Mouse (Mus musculus): ENCODE results near the gene Med27.

DNA sequence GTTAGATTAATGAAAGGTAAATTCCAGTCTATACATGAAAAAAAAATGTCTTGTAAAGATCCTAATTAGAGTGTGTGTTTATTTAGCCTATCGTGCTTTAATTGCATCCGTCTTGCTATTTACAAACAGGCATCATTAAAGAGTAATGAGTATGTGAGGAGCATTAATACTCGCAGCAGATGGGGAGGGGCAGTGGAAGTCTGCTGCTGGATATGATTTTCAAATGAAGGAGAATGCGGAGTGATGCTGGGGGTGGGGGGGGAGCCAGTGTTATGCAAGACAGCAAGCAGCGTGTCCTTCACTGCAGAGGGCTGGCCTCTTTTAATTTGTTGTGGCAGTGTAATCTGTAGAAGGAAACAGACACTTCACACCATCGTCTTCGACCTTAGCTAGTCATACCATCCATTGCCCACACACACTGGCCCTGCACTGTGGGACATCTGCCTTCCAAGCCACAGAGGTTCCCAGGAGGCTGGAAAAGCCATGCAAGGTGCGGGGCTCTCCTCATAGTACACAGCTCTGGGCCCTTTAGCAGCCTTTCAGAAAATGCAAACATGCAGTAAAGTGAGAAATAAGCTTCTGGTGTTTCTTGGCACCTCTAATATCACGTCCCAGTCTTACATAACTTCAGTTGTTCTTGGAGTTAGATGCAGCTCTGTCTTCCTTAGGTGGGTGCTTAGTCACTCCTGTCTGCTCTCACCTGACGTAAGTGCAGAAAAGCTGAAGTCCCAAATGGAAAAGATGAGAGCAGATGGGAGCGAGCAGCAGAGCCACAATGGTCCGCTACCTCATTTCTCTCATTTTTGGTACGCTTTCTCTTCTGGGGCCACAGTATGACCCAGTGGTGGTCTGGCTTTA is 142.0 kb downstream of the Med27 start:
- no peak for TF ChIP-seq TAL1 (IDR thresholded peaks at IDR 0.05; ENCODE audit: low read length)
- no peak for TF ChIP-seq GATA1 (IDR thresholded peaks at IDR 0.05; ENCODE audit: low read length)

Measured in erythroblast, embryonic 14.5 days (primary cell).